Mouse (Mus musculus): ENCODE results near the gene Trappc6b. TPM values are rescaled to one million over a fixed set of nuclear protein-coding genes. Genes with fewer than 3 reads are reported as not detected.
A peak's percentile ranks its signal among the peaks of the same experiment; 100 is the strongest.

Trappc6b gene
- total RNA-seq (2021): 100 to 1,000 TPM; 104 to 108 TPM
- long read RNA-seq, experiment 1, transcript Trappc6b-201 (6 exons, 1,255 nt): major isoform, 39 of 51 reads
- long read RNA-seq, experiment 1, partial matches to known transcripts: 5 of 51 reads
- long read RNA-seq, experiment 1, other reads (novel, unspliced or antisense): 4 of 51 reads
- long read RNA-seq, experiment 2, transcript Trappc6b-201 (6 exons, 1,255 nt): major isoform, 56 of 79 reads
- long read RNA-seq, experiment 2, partial matches to known transcripts: 17 of 79 reads
- long read RNA-seq, experiment 2, other reads (novel, unspliced or antisense): 4 of 79 reads

- Histone ChIP-seq H3K27ac (peak within 1 kb of the TSS; percentile 98), H3K4me3 (peak within 1 kb of the TSS; percentile 96)
- peak; percentile 77 to 79 for DNase-seq (ENCODE audit: low spot score in 2 of 2)
- TF ChIP-seq CTCF (conservative IDR thresholded peaks at IDR 0.05): peak; percentile 64
Observed at GRCm38 (mm10) chr12:59060993-59061595, at the start of gene Trappc6b. Gene Trappc6b (minus strand): TSS chr12:59061472.

- Histone ChIP-seq H3K4me3 (no peak overlapping the region), H3K27ac (no peak overlapping the region)
- no peak for DNase-seq (ENCODE audit: low spot score in 2 of 2)
- TF ChIP-seq CTCF (conservative IDR thresholded peaks at IDR 0.05): no peak
Observed at GRCm38 (mm10) chr12:59107926-59108325, 46.7 kb upstream of the Trappc6b start.

GRCm38 (mm10) chr12:59106491-59106890 is 45.2 kb upstream of the Trappc6b start:
- no peak for TF ChIP-seq CTCF (conservative IDR thresholded peaks at IDR 0.05)

GRCm38 (mm10) chr12:59105914-59106313 is 44.6 kb upstream of the Trappc6b start:
- Histone ChIP-seq H3K27ac (no peak overlapping the region), H3K4me3 (no peak overlapping the region)
- no peak for TF ChIP-seq CTCF (conservative IDR thresholded peaks at IDR 0.05)
- no peak for DNase-seq (ENCODE audit: low spot score in 2 of 2)

More at GRCm38 (mm10) chr12:59106491-59106890, 45.2 kb upstream of the Trappc6b start:
- no peak overlapping the region for H3K27ac ChIP-seq
- no peak for DNase-seq (ENCODE audit: low spot score in 2 of 2)
- H3K4me3 ChIP-seq: no peak overlapping the region

- no peak overlapping the region for H3K27ac ChIP-seq
- DNase-seq (ENCODE audit: low spot score in 2 of 2): no peak
- no peak overlapping the region for H3K4me3 ChIP-seq
- no peak for TF ChIP-seq CTCF (conservative IDR thresholded peaks at IDR 0.05)
Observed at GRCm38 (mm10) chr12:59104771-59105170, 43.5 kb upstream of the Trappc6b start.

GRCm38 (mm10) chr12:59095104-59096025 is 34.1 kb upstream of the Trappc6b start, which contains the start of gene Mia2:
Gene Mia2 (plus strand): TSS chr12:59095799.
- no peak within 1 kb of the TSS for H3K4me3 ChIP-seq
- H3K27ac ChIP-seq: no peak within 1 kb of the TSS
- no peak for DNase-seq (ENCODE audit: low spot score in 2 of 2)
- no peak for TF ChIP-seq CTCF (conservative IDR thresholded peaks at IDR 0.05)

- TF ChIP-seq CTCF (conservative IDR thresholded peaks at IDR 0.05): no peak
- Histone ChIP-seq H3K4me3 (no peak overlapping the region), H3K27ac (no peak overlapping the region)
- DNase-seq (ENCODE audit: low spot score in 2 of 2): no peak
Observed at GRCm38 (mm10) chr12:59093543-59093942, 32.3 kb upstream of the Trappc6b start.

GRCm38 (mm10) chr12:59086171-59086570 is 24.9 kb upstream of the Trappc6b start:
- Histone ChIP-seq H3K4me3 (no peak overlapping the region), H3K27ac (no peak overlapping the region)
- DNase-seq (ENCODE audit: low spot score in 2 of 2): no peak
- no peak for TF ChIP-seq CTCF (conservative IDR thresholded peaks at IDR 0.05)

- no peak overlapping the region for H3K4me3 ChIP-seq
- no peak for DNase-seq (ENCODE audit: low spot score in 2 of 2)
- H3K27ac ChIP-seq: no peak overlapping the region
- TF ChIP-seq CTCF (conservative IDR thresholded peaks at IDR 0.05): no peak
Observed at GRCm38 (mm10) chr12:59084446-59084845, 23.2 kb upstream of the Trappc6b start.

- Histone ChIP-seq H3K27ac (no peak overlapping the region), H3K4me3 (no peak overlapping the region)
- no peak for DNase-seq (ENCODE audit: low spot score in 2 of 2)
- no peak for TF ChIP-seq CTCF (conservative IDR thresholded peaks at IDR 0.05)
Observed at GRCm38 (mm10) chr12:59080461-59080860, 19.2 kb upstream of the Trappc6b start.

- Histone ChIP-seq H3K4me3 (no peak overlapping the region), H3K27ac (no peak overlapping the region)
- TF ChIP-seq CTCF (conservative IDR thresholded peaks at IDR 0.05): no peak
- DNase-seq (ENCODE audit: low spot score in 2 of 2): no peak
Observed at GRCm38 (mm10) chr12:59077883-59078282, 16.6 kb upstream of the Trappc6b start.

- H3K4me3 ChIP-seq: no peak overlapping the region
- H3K27ac ChIP-seq: no peak overlapping the region
- DNase-seq (ENCODE audit: low spot score in 2 of 2): no peak
- no peak for TF ChIP-seq CTCF (conservative IDR thresholded peaks at IDR 0.05)
Observed at GRCm38 (mm10) chr12:59076996-59077395, 15.7 kb upstream of the Trappc6b start.

- H3K4me3 ChIP-seq: no peak overlapping the region
- H3K27ac ChIP-seq: no peak overlapping the region
- TF ChIP-seq CTCF (conservative IDR thresholded peaks at IDR 0.05): no peak
- DNase-seq (ENCODE audit: low spot score in 2 of 2): peak in 1 of 2 experiments; percentile 13
Observed at GRCm38 (mm10) chr12:59074052-59074451, 12.8 kb upstream of the Trappc6b start.
